ENCODE assay signal across 1 mouse cellular context in the genomic region with DNA sequence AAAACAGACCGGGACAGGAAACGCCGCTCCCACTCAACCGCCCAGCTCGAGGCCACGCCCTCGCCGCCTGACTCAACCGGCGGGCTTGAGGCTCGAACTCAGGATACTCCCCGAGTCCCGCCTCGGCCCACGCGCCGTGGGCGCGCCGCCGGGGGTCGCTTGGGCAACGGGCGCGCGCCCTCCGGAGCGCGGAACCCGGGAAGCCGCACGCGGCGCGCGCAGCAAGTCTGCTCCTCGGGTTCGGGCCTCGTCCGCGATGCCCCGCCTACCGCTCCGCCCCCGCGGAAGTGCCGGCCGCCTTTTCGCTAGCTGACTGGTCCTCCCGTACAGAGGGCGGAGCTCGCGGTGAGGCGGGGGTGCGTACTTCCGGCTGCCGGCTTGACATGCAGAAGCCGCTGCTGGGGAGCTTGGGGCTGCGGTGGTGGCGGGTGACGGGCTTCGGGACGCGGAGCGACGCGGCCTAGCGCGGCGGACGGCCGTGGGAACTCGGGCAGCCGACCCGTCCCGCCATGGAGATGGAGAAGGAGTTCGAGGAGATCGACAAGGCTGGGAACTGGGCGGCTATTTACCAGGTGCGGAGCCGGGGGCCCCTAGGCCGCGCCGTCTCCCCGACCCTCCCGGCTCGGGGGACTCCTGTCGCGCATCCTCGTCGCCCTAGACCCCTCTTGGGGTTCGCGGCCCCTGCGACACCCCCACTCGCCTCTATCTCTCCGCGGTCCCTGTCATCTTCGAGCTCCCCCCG.
TF ChIP-seq lines count a peak whose summit lies in the region.

A gene (plus strand): TSS at position 73 of the 742 bp plus-strand sequence.

TF ChIP-seq in CH12.LX, 34 proteins besides CTCF, POLR2A, EP300 and RAD21 (continued from another document):
- peak; percentile 82; the same call in 1 of the 2 replicates for TF ChIP-seq SIN3A (IDR thresholded peaks at IDR 0.05; ENCODE audit: low read length)
- TF ChIP-seq MAZ (IDR thresholded peaks at IDR 0.05; ENCODE audit: low read depth, low read length) = no peak
- peak; percentile 40 for TF ChIP-seq MEF2A (IDR thresholded peaks at IDR 0.05; ENCODE audit: borderline replicate concordance, low read depth, low read length)
- no peak for TF ChIP-seq E2F4 (IDR thresholded peaks at IDR 0.05; ENCODE audit: insufficient replicate concordance, low read depth, low read length)
- TF ChIP-seq MYC (IDR thresholded peaks at IDR 0.05; ENCODE audit: low read depth, low read length) = no peak
- TF ChIP-seq PAX5 (IDR thresholded peaks at IDR 0.05; ENCODE audit: low read length) = no peak
- TF ChIP-seq ZNF384 (IDR thresholded peaks at IDR 0.05; ENCODE audit: low read depth, low read length) = no peak; the same call in 1 of the 2 replicates
- no peak for TF ChIP-seq JUND (conservative IDR thresholded peaks at IDR 0.05; ENCODE audit: low read depth, low read length)
- no peak for TF ChIP-seq USF2 (conservative IDR thresholded peaks at IDR 0.05; ENCODE audit: low read depth, low read length)
- 0 out of 2 replicates have a peak, but pooled peaks have one; percentile 36 for TF ChIP-seq TBP (conservative IDR thresholded peaks at IDR 0.05; ENCODE audit: low read depth, low read length)
- peak; percentile 70 for TF ChIP-seq HCFC1 (IDR thresholded peaks at IDR 0.05; ENCODE audit: low read depth, low read length)
- no peak for TF ChIP-seq SMC3 (IDR thresholded peaks at IDR 0.05; ENCODE audit: low read depth, low read length)
- TF ChIP-seq GABPA (IDR thresholded peaks at IDR 0.05; ENCODE audit: insufficient replicate concordance, low read depth, low read length) = no peak
- peak; percentile 77 for TF ChIP-seq NELFE (IDR thresholded peaks at IDR 0.05; ENCODE audit: low read depth, low read length)
- TF ChIP-seq ZKSCAN1 (IDR thresholded peaks at IDR 0.05; ENCODE audit: borderline replicate concordance, low read depth, low read length) = no peak
- no peak; the same call in 1 of the 2 replicates for TF ChIP-seq MAX (IDR thresholded peaks at IDR 0.05; ENCODE audit: low read length)
- TF ChIP-seq POLR2AphosphoS2 (IDR thresholded peaks at IDR 0.05; ENCODE audit: low read depth, low read length) = peak; percentile 80
- no peak for TF ChIP-seq IRF4 (IDR thresholded peaks at IDR 0.05; ENCODE audit: low read depth, low read length)
- TF ChIP-seq RCOR1 (conservative IDR thresholded peaks at IDR 0.05; ENCODE audit: low read depth, low read length) = no peak
- TF ChIP-seq JUN (IDR thresholded peaks at IDR 0.05; ENCODE audit: insufficient read depth, low read depth, low read length) = no peak
- TF ChIP-seq CHD2 (IDR thresholded peaks at IDR 0.05; ENCODE audit: low read length) = no peak
